17 mouse cellular contexts compared by ENCODE assay signal in genomic region chr8:94807506-94807905, GRCm38 (mm10). TPM values are rescaled to one million over a fixed set of nuclear protein-coding genes. Genes with fewer than 3 reads are reported as not detected.
DNase-seq lines count a peak whose midpoint lies in the region; ATAC-seq and TF ChIP-seq lines count a peak whose summit lies in the region.
"Had no signal": no experiment of that assay in that cellular context is flagged by ENCODE, and none has a peak within 500 bp of the region (broad histone marks: within the 10 kb centered on the region; RNA-seq: fewer than 3 reads in every experiment).

No protein-coding gene starts in this region.

- no peak for ATAC-seq in midbrain, postnatal 0 days (ENCODE audit: low FRiP score)
- ATAC-seq: forebrain, embryonic 16.5 days; inflammation-experienced regulatory T-cells, adult 6 months had no signal

- no peaks in the 10 kb centered on the region for H3K27me3 ChIP-seq in midbrain, embryonic 10.5 days (ENCODE audit: low read depth, poor library complexity, severe bottlenecking)
- H3K27me3 ChIP-seq in midbrain, postnatal 0 days (ENCODE audit: insufficient read depth, low read length), result no peaks in the 10 kb centered on the region
- H3K27me3 ChIP-seq: embryonic facial prominence, embryonic 15.5 days had no signal

- H3K36me3 ChIP-seq in midbrain, embryonic 10.5 days, result no peaks in the 10 kb centered on the region
- no peaks in the 10 kb centered on the region for H3K36me3 ChIP-seq in midbrain, postnatal 0 days (ENCODE audit: insufficient read depth, low read length)
- H3K36me3 ChIP-seq: embryonic facial prominence, embryonic 15.5 days; G1E had no signal

- no peaks in the 10 kb centered on the region for H3K9me3 ChIP-seq in midbrain, embryonic 10.5 days (replicated peaks)
- H3K9me3 ChIP-seq in midbrain, postnatal 0 days (ENCODE audit: low read length), result no peaks in the 10 kb centered on the region
- H3K9me3 ChIP-seq: embryonic facial prominence, embryonic 15.5 days; G1E had no signal

- TF ChIP-seq CTCF in midbrain, postnatal 0 days (IDR thresholded peaks at IDR 0.05), result no peak
- no peak for TF ChIP-seq CTCF in brain, embryonic 14.5 days (IDR thresholded peaks at IDR 0.05; ENCODE audit: borderline replicate concordance, extremely low read depth, insufficient read depth, insufficient read length)

- no peak overlapping the region for H3K4me3 ChIP-seq in midbrain, embryonic 10.5 days
- no peak overlapping the region for H3K4me3 ChIP-seq in midbrain, postnatal 0 days (ENCODE audit: low read depth, low read length)
- H3K4me3 ChIP-seq: embryonic facial prominence, embryonic 15.5 days had no signal

- WGBS in midbrain, embryonic 10.5 days, result 64% methylated on average over 7 of the region's 7 CpGs
- 45% methylated on average over 7 of the region's 7 CpGs for WGBS in midbrain, postnatal 0 days

- H3K27ac ChIP-seq in midbrain, embryonic 10.5 days (replicated peaks), result peak overlapping the region; percentile 52
- H3K27ac ChIP-seq in midbrain, postnatal 0 days (ENCODE audit: low read depth, low read length), result no peak overlapping the region
- H3K27ac ChIP-seq: embryonic facial prominence, embryonic 15.5 days had no signal

- peaks cover 29% of the 10 kb centered on the region for H3K4me1 ChIP-seq in midbrain, embryonic 10.5 days
- H3K4me1 ChIP-seq in midbrain, postnatal 0 days (ENCODE audit: insufficient read depth, low read length), result no peaks in the 10 kb centered on the region

- no peak overlapping the region for H3K9ac ChIP-seq in midbrain, postnatal 0 days (replicated peaks; ENCODE audit: low read length, poor library complexity, severe bottlenecking)
- H3K9ac ChIP-seq: embryonic facial prominence, embryonic 15.5 days had no signal

- peak; percentile 27 for DNase-seq in embryo, embryonic 11 days
- DNase-seq in embryo, embryonic 9.5 days (ENCODE audit: extremely low spot score), result no peak
- no peak for DNase-seq in midbrain, embryonic 10.5 days (ENCODE audit: low spot score)
- no peak for DNase-seq in midbrain, postnatal 0 days (ENCODE audit: low spot score)
- DNase-seq in brain, embryonic 14.5 days (ENCODE audit: low read depth), result peak; percentile 15
- DNase-seq in testis, postnatal 10 days (ENCODE audit: low spot score), result peak; percentile 57
- DNase-seq in gastrocnemius, postnatal 10 days, result no peak
- no peak for DNase-seq in left cerebral cortex, adult 9 months (ENCODE audit: low spot score in 2 of 2)
- DNase-seq: cerebellum, adult 8-10 months; thymus, adult 18-20 months had no signal

- TF ChIP-seq POLR2A in brain, embryonic 14.5 days (IDR thresholded peaks at IDR 0.05; ENCODE audit: borderline replicate concordance, extremely low read depth, insufficient read depth, insufficient read length, poor library complexity, severe bottlenecking), result no peak

- H3K4me2 ChIP-seq in midbrain, postnatal 0 days (ENCODE audit: low read depth, low read length, poor library complexity, severe bottlenecking), result no peak overlapping the region
- H3K4me2 ChIP-seq: embryonic facial prominence, embryonic 15.5 days had no signal

RNA-seq across cellular contexts. Expression of gene Ccl17, which starts 2.7 kb away (rescaled TPM):
- not detected in 2 replicates for polyA plus RNA-seq in midbrain, embryonic 10.5 days (2016; fragmentation: Nextera tagmentation; extraction: Ambion mirVana)
- total RNA-seq in midbrain, postnatal 0 days (2014; rRNA removed), result 8.5 TPM in 1 of 2 replicates, not detected in the other
- polyA plus RNA-seq in midbrain, postnatal 0 days (2015; fragmentation: Nextera tagmentation; extraction: Ambion mirVana), result 4.4 and 4.7 TPM in 2 replicates
- 0.18 TPM in 1 of 2 replicates, not detected in the other for polyA plus RNA-seq in brain, embryonic 14.5 days (2012; rRNA removed)
- not detected for total RNA-seq in gastrocnemius, postnatal 10 days (2021)
- total RNA-seq: G1E; gastrocnemius, postnatal 4 days; liver, adult 2 months; monocyte, adult 5-6 weeks had no signal
- polyA plus RNA-seq: embryonic facial prominence, embryonic 15.5 days; G1E; inflammation-experienced regulatory T-cells, adult 6 months had no signal

RNA-seq across cellular contexts. Expression of gene Coq9, which starts 30.6 kb away (rescaled TPM):
- polyA plus RNA-seq in midbrain, embryonic 10.5 days (2016; fragmentation: Nextera tagmentation; extraction: Ambion mirVana), result 50.4 and 52.6 TPM in 2 replicates
- 101 and 110 TPM in 2 replicates for total RNA-seq in midbrain, postnatal 0 days (2014; rRNA removed)
- polyA plus RNA-seq in midbrain, postnatal 0 days (2015; fragmentation: Nextera tagmentation; extraction: Ambion mirVana), result 46.5 and 54.8 TPM in 2 replicates
- polyA plus RNA-seq in brain, embryonic 14.5 days (2012; rRNA removed), result 60.1 and 62.3 TPM in 2 replicates
- 100 to 1,000 TPM; 255 to 307 TPM for total RNA-seq in gastrocnemius, postnatal 10 days (2021)

RNA-seq across cellular contexts. Expression of gene Ciapin1, which starts 30.7 kb away (rescaled TPM):
- 185 and 201 TPM in 2 replicates for polyA plus RNA-seq in midbrain, embryonic 10.5 days (2016; fragmentation: Nextera tagmentation; extraction: Ambion mirVana)
- 60.6 and 62.7 TPM in 2 replicates for total RNA-seq in midbrain, postnatal 0 days (2014; rRNA removed)
- polyA plus RNA-seq in midbrain, postnatal 0 days (2015; fragmentation: Nextera tagmentation; extraction: Ambion mirVana), result 162 and 164 TPM in 2 replicates
- polyA plus RNA-seq in brain, embryonic 14.5 days (2012; rRNA removed), result 81.3 and 82.0 TPM in 2 replicates
- total RNA-seq in gastrocnemius, postnatal 10 days (2021), result 10 to 100 TPM; 32.5 to 33.1 TPM

RNA-seq across cellular contexts. Expression of gene Cx3cl1, which starts 35.7 kb away (rescaled TPM):
- 13.6 and 14.3 TPM in 2 replicates for polyA plus RNA-seq in midbrain, embryonic 10.5 days (2016; fragmentation: Nextera tagmentation; extraction: Ambion mirVana)
- 82.0 and 111 TPM in 2 replicates for total RNA-seq in midbrain, postnatal 0 days (2014; rRNA removed)
- 105 and 110 TPM in 2 replicates for polyA plus RNA-seq in midbrain, postnatal 0 days (2015; fragmentation: Nextera tagmentation; extraction: Ambion mirVana)
- polyA plus RNA-seq in brain, embryonic 14.5 days (2012; rRNA removed), result 23.9 and 28.2 TPM in 2 replicates
- total RNA-seq in gastrocnemius, postnatal 10 days (2021), result 1 to 10 TPM; 1.2 to 2.4 TPM
- total RNA-seq: monocyte, adult 5-6 weeks had no signal
- polyA plus RNA-seq: G1E had no signal

RNA-seq across cellular contexts. Expression of gene Polr2c, which starts 49.7 kb away (rescaled TPM):
- 163 and 176 TPM in 2 replicates for polyA plus RNA-seq in midbrain, embryonic 10.5 days (2016; fragmentation: Nextera tagmentation; extraction: Ambion mirVana)
- 62.5 and 70.5 TPM in 2 replicates for total RNA-seq in midbrain, postnatal 0 days (2014; rRNA removed)
- 93.3 and 101 TPM in 2 replicates for polyA plus RNA-seq in midbrain, postnatal 0 days (2015; fragmentation: Nextera tagmentation; extraction: Ambion mirVana)
- 98.3 and 144 TPM in 2 replicates for polyA plus RNA-seq in brain, embryonic 14.5 days (2012; rRNA removed)
- total RNA-seq in gastrocnemius, postnatal 10 days (2021), result 10 to 100 TPM; 37.6 to 43.6 TPM

Comparison
In these comparisons a context has a peak if more than half of its experiments do, and no peak if none do; other contexts are left out.
1. DNase-seq: peak in embryo, embryonic 11 days (single experiment), brain, embryonic 14.5 days (single experiment) and testis, postnatal 10 days (single experiment); none in embryo, embryonic 9.5 days (single experiment), midbrain, embryonic 10.5 days (single experiment), midbrain, postnatal 0 days (single experiment), gastrocnemius, postnatal 10 days (single experiment) and left cerebral cortex, adult 9 months (0 of 2).